Mouse (Mus musculus) spleen, adult 18-20 months (tissue): ENCODE results near the gene Sema3f.

ENCODE experiments used
- DNase-seq, 2 experiments: peaks; one replicate each; pipeline ENCODE4 v3.0.0; 2022; ENCODE audit warnings: mixed read lengths in 2 of 2

Gene Sema3f

GRCm38 (mm10) chr9:107632478-107632877 lies 77.8 kb downstream of the Sema3f start:
- no peak for DNase-seq

GRCm38 (mm10) chr9:107631861-107632260 lies 78.4 kb downstream of the Sema3f start:
- DNase-seq = no peak
